Mouse (Mus musculus) G1E (cell line): ENCODE data around the gene Terf2ip.

ENCODE experiments used
- CTCF ChIP-seq: IDR thresholded peaks from 2 replicates; pipeline ENCODE4 v1.5.1; 2012; ENCODE audit warnings: low read depth, low read length, inconsistent platforms, mixed read lengths
- GATA1 ChIP-seq: IDR thresholded peaks from 2 replicates; pipeline ENCODE4 v1.6.1; 2012; ENCODE audit warnings: borderline replicate concordance, low read length, inconsistent platforms, mixed read lengths
- POLR2AphosphoS5 ChIP-seq: IDR thresholded peaks from 2 replicates; pipeline ENCODE4 v1.6.1; 2012; ENCODE audit warnings: low read depth, low read length, inconsistent platforms; ENCODE audit not compliant: insufficient replicate concordance
- TAL1 ChIP-seq: conservative IDR thresholded peaks from 2 replicates; pipeline ENCODE4 v1.6.1; 2012; ENCODE audit warnings: low read depth, low read length, inconsistent platforms, mixed read lengths

DNA sequence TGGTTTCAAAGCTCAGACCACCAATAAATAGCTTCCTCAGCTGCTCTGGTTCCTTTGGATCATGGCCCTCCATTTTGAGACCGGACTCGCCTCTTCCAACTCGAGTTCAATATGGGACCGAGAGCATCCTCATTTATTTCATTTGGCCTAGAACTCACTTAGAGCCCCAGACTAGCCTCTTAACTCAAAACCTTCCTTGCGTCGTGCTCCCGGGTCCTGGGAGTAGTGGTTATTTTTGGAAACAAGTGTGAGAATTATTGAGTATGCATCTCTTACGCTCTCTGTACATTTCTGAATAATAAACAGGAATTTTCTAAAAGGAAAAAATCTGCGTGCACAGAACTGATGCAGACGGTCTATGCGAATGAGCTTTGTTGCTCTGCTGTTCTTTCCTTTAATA, 3.7 kb downstream of the Terf2ip start, which contains the start of gene Gm6793:
- TF ChIP-seq POLR2AphosphoS5 (no peak), CTCF (no peak), TAL1 (no peak), GATA1 (no peak)
